Mouse (Mus musculus) liver, embryonic 18 days (tissue): ENCODE results near the gene Glipr1. TPM values are rescaled to one million over a fixed set of nuclear protein-coding genes. Genes with fewer than 3 reads are reported as not detected.

Experiments used
- polyA plus RNA-seq: library from polyadenylated mRNA; depleted of rRNA; stranded (reverse); fragments of >200 nt; gene quantifications from 2 replicates; pipeline ENCODE4 v1.2.3, GENCODE M21; 2012; rRNA removed

Glipr1 gene
- 13.5 and 14.3 TPM in 2 replicates for polyA plus RNA-seq

GRCm38 (mm10) chr10:112002544-112003215 lies at the start of gene Glipr1:
Glipr1 (minus strand) TSS chr10:112002631.

GRCm38 (mm10) chr10:111972542-111973361 lies 29.7 kb downstream of the Glipr1 start, which contains the start of gene Krr1:
Krr1 (plus strand) TSS chr10:111972664.

Other genes with a start within 250 kb of the Glipr1 start
- 8.9 and 9.0 TPM in 2 replicates for gene Krr1, start 30.0 kb downstream of the Glipr1 start, polyA plus RNA-seq
- not detected in 2 replicates for gene Glipr1l1, start 57.6 kb upstream of the Glipr1 start, polyA plus RNA-seq
- gene Glipr1l2, start 80.7 kb upstream of the Glipr1 start, polyA plus RNA-seq, result not detected in 2 replicates
- gene Glipr1l3, start 157.7 kb upstream of the Glipr1 start, polyA plus RNA-seq, result not detected in 2 replicates
- 0.01 and 0.02 TPM in 2 replicates for gene Caps2, start 161.0 kb upstream of the Glipr1 start, polyA plus RNA-seq